Mouse (Mus musculus): ENCODE measurements around the gene Hspa12a.

DNA sequence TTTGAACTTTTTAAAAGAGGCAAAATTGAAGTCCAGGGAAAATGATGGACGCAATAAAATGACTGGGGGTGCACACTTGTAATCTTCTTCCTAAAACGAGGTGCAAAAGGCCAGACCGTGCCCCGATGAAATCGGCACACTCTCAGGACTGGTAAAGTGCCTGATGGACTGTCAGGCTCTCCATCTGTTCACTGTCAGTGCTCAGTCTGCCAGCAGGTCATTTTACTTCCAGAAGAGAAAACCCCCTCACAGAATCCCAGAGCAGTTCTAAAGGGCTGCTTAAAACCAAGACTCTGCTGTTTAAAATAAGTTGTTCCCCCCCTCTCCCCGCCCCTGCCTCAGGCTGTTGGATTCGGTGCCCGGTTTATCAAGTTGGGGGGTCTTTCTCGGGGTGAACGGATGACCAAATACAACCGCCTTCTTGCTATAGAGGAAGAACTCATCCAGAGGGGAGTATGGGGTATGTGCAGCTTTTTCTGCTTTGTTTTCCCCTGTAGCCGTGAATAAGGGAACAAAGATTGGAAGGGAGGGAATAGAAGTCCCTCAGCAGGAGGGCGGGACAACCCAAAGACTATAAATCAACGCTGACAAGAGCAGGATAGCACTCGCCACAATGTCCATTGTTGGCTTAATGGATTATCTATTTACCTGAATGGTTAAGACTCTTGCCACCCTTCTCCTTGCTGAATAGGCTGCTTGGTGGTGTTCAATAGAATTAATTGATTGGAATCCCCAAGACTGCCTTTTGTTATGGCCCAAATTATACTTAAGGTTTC lies 25.5 kb upstream of the Hspa12a start:
- TF ChIP-seq GATA1 (IDR thresholded peaks at IDR 0.05; ENCODE audit: borderline replicate concordance, low read length) (no peak), FLI1 (IDR thresholded peaks at IDR 0.05; ENCODE audit: low read length) (no peak)
